Comparison of ENCODE assay signal across 16 mouse cellular contexts in genomic region chr9:25751138-25751537, GRCm38 (mm10).
"Had no signal": no experiment of that assay in that cellular context is flagged by ENCODE, and none has a peak within 500 bp of the region (broad histone marks: within the 10 kb centered on the region; RNA-seq: fewer than 3 reads in every experiment).

No protein-coding gene starts in this region.

- ATAC-seq: hindbrain, embryonic 16.5 days; inflammation-experienced regulatory T-cells, adult 6 months; intestine, embryonic 15.5 days; intestine, postnatal 0 days; liver, embryonic 12.5 days had no signal

- DNase-seq: gastrocnemius, postnatal 14 days; gastrocnemius, postnatal 36 days; heart, adult 18-20 months; heart, postnatal 10 days; heart, postnatal 4 days; kidney, adult 18-20 months; kidney, adult 8-10 months; kidney, postnatal 10 days; kidney, postnatal 25 days; kidney, postnatal 4 days; left cerebral cortex, postnatal 4 days had no signal
